Mouse (Mus musculus): ENCODE measurements around the gene Gm17175. TPM values are rescaled to one million over a fixed set of nuclear protein-coding genes. Genes with fewer than 3 reads are reported as not detected.
"Not testable (repeated sequence)": the region's sequence is repeated elsewhere in the genome, so short reads cannot be mapped to it uniquely, and the experiment has no call there.

Gm17175 gene
- total RNA-seq (2021): not detected in 2 replicates
- long read RNA-seq: 0 reads

DNA sequence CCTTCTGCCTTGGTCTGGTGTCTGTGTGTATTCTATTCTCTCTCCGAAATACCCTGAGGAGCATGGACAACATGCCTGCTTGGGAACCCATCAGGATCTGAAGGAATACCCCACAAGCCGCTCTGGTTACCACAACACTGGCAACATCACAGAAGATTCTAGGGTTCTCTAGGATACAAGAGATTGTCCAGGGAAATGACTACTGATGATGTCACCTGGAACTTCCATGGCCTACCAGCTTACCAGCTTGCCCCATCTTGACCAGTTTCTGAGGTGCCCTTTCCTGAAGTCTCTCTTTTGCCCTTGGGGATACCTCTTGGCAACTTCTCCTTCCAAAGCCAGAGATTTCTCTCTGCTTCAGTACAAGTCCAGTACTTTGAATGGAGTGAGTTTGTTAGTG lies at the start of gene Gm17175:
Gm17175 (minus strand) TSS at position 101 of the 400 bp plus-strand sequence.
- not testable (repeated sequence) for DNase-seq

GRCm38 (mm10) chr14:51611210-51611609 lies 37.3 kb upstream of the Gm17175 start, which contains the start of gene Gm17078:
Gm17078 (minus strand) TSS chr14:51611310.
- DNase-seq: no peak

- not testable (repeated sequence) for DNase-seq
Observed at GRCm38 (mm10) chr14:51592039-51592438, 18.2 kb upstream of the Gm17175 start, which contains the start of gene Gm17174. Gm17174 (minus strand) TSS chr14:51592139.

DNA sequence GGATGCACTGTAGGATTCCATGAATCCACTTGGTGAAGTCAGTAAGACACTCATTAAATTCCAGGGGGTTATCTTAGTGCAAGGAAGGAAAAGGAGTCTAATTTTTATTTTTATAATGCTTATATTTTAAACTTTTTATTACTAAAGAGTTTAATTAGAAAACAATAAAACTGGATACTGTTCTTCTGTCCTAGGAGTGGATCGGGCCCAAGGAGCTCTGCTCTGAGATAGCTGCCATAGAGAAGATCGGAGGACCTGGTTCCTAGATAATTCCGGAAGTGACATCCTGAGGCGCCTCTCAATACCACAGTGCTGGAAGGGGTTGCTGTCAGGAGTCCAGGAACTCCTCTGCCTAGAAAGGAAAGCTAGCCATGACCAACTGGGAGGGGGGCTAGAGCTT lies 21.4 kb downstream of the Gm17175 start, which contains the start of gene Gm5622:
Gm5622 (plus strand) TSS at position 301 of the 400 bp plus-strand sequence.
- no peak for DNase-seq

Other genes starting within 250 kb of the Gm17175 start
- not detected in 2 replicates for gene Gm7247, start 212.3 kb downstream of the Gm17175 start, total RNA-seq (2021)
- gene Vmn2r88, start 163.2 kb downstream of the Gm17175 start, total RNA-seq (2021): not detected in 2 replicates
- not detected in 2 replicates for gene Vmn2r89, start 122.2 kb downstream of the Gm17175 start, total RNA-seq (2021)
- not detected in 2 replicates for gene Gm5622, start 21.3 kb downstream of the Gm17175 start, total RNA-seq (2021)
- not detected in 2 replicates for gene Gm17174, start 18.1 kb upstream of the Gm17175 start, total RNA-seq (2021)
- gene Gm17078, start 37.2 kb upstream of the Gm17175 start, total RNA-seq (2021): not detected in 2 replicates
- gene Gm4181, start 61.6 kb upstream of the Gm17175 start, total RNA-seq (2021): not detected in 2 replicates
- not detected in 2 replicates for gene Gm17079, start 121.4 kb upstream of the Gm17175 start, total RNA-seq (2021)
- not detected in 2 replicates for gene Gm5800, start 143.1 kb upstream of the Gm17175 start, total RNA-seq (2021)
- not detected in 2 replicates for gene Ang4, start 199.5 kb upstream of the Gm17175 start, total RNA-seq (2021)
- not detected in 2 replicates for gene AY358078, start 226.0 kb upstream of the Gm17175 start, total RNA-seq (2021)

Measured in adrenal gland, postnatal 25 days (tissue).